Mouse (Mus musculus): ENCODE measurements around the gene Cep162. TPM values are rescaled to one million over a fixed set of nuclear protein-coding genes. Genes with fewer than 3 reads are reported as not detected.

Gene Cep162
- polyA plus RNA-seq, 2 experiments from 2014 or later = 12.8 to 13.3 TPM

DNA sequence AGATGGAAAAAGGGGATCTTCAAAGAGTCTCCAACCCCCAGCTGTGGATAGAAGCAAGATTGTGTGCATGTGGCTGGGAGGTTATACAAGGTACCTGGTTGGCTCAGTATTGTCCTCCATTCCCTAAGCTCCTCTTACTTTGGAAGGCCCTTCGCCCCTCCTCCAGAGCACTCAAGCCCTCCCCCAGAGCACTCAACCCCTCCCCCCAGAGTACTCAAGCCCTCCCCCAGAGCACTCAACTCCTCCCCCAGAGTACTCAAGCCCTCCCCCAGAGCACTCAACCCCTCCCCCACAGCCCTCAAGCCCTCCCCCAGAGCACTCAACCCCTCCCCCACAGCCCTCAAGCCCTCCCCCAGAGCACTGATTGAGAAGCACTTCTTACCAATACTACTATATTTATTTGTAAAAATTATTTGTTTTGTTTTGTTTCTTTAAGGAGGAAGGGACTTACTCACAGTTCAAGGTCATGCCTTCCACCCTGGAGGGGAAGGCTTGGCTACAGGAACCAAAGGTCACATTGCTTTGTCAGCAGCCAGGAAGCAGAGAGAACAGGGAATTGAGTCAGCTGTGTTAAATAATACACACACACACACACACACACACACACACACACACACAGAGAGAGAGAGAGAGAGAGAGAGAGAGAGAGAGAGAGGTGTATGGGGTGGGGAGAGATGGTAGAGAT, 102.6 kb downstream of the Cep162 start:
- ATAC-seq = no peak

DNA sequence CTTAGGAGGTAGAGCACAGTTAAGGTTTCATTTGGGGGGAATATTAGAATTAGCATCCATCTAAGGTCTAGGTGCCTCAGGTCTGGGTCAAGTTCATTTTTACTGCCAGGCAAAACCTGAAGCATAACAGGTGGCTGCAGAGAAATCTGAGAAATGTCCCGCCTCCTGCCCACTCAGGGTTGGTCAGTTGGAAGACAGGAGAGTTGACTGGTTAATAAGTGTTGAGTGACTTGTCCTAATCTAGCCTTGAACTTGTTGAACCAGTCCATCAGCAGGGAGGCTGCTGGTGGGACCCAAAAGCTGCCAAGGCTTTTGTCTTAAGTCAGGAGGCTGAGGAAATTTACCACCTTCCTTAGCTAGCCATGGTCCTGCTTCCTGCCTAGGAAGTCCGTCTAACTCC, 107.4 kb downstream of the Cep162 start:
- no peak for ATAC-seq

DNA sequence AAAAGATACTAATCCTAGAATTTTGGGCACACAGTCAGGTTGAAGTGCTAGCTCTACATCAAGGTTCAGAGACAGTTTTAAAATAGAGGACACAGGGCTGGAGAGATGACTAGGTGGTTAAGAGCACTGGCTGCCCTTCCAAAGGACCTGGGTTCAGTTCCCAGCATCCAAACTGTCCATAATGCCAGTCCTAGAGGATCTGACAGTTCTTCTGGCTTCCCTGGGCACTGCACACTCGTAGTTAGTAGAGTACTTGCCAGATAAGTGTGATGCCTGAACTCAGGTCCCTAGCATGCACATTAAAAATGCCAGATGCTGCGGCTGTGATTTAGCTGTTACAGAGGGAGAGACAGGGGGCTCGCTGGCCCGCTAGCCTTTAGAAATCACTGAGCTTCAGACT, 108.9 kb downstream of the Cep162 start:
- ATAC-seq = no peak

DNA sequence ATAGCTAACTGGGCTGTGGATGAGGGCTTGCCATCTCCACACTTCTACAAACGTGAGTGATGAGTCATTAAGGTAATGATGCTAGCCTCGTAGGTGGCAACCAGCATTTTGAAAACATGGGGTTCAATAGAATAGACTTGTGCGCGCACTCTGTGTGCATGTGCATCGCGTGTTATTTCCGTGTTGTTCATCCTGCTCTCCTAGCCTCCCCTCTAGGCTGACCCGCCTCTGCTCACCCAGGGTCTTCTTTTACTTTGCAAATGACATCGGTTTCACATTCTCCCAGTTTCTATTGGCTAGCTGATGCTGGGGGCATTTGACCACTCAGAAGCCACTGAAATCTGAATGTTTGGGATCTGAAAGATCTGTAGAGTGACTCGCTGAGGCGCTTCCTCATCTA, 109.7 kb downstream of the Cep162 start:
- ATAC-seq = no peak

DNA sequence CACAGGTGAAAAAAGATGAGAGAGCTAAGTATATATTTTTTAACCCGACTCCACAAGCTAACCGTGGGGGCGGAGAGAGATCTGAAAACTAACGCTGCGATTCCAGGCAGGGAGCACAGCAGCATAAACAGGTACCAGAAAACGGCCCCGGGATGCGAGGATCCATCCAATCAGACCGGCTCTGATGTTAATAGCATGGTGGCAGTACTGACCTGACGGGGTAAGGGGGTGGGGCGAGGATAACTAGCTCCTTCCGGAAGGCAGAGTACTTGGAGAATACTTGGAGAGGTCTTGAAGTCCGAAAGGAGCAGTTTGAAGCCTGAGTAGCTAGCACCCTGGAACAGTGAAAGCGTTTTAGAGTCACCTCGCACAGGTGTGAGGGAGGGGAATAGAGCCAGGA, 110.2 kb downstream of the Cep162 start:
- ATAC-seq = no peak

DNA sequence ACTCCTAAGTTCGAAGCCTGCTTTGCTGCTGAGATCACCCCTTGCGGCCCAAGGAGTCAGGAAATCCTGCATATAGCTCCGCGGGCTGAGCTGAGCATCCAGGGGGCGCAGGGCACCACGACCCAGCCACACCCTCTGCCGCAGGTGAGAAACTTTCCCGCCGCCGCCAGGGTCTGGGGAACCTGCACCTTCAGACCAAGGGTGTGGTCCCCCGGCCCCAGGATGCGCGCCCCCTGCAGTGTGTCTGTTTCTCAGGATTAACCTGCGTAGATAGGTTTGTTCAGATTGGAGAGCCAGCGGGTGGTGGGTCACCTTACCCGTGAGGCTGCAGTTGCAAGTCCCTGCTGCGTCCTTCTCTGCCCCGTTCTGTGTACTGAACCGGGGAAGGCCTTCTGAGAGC, 110.8 kb downstream of the Cep162 start:
- ATAC-seq = no peak

DNA sequence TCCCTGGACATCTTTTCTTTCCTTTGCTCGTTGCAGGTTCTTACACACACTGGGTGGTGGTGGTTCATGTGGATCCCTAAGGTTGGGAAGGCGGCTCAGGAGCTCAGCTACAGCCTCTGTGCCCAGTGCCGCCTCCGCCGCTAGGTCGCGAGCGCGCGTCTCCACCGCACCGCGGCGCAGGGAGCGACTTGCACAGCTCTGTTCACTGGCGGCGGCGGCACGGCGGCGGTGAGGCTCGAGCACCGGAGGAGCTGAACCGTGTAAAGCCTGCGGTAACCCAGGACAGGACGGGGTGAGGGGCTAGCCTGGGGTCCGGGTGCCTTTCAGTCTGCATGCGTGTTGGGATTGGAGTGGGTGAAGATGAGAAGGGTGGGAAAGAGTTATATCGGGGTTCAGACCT, 111.2 kb downstream of the Cep162 start, which contains the start of gene Mrap2:
Gene Mrap2, plus strand, starts transcription at position 201 of the 400 bp plus-strand sequence.
- no peak for ATAC-seq

DNA sequence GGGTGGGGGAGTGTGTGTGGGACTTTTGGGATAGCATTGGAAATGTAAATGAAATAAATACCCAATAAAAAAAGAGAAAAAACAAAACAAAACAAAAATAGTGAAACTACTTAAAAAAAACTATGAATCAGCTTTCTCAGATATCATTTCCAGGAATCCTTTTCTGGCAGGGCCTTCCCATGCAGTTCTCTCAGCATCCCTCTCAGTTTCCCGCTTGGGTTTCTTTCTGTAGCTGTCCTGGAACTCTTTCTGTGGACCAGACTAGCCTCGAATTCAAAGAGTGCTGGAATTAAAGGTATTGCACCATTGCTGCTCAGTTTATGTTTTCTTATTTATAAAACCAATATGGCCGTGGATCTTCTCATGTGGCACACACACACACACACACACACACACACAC, 112.3 kb downstream of the Cep162 start:
- no peak for ATAC-seq

Other genes with a start within 250 kb of the Cep162 start
- not detected for gene Ripply2, start 240.0 kb downstream of the Cep162 start, polyA plus RNA-seq (2017; shearing (Covaris generic))
- gene Cyb5r4, start 233.5 kb downstream of the Cep162 start, polyA plus RNA-seq (2017; shearing (Covaris generic)) = 10 to 100 TPM; 23.7 to 25.6 TPM
- gene Mrap2, start 111.2 kb downstream of the Cep162 start, polyA plus RNA-seq (2017; shearing (Covaris generic)) = under 1 TPM in 1 of 2 experiments, not detected in 1; 0.22 TPM

Measured in CD4-positive, CD25-positive, alpha-beta regulatory T cell, adult 4 months (primary cell).